Mouse (Mus musculus) WW6 (cell line): ENCODE measurements at regions not wholly inside any gene's neighbourhood (a gene's known extent, or its start where the extent isn't known, plus 50 kb on each side); places are given as distances from the start of the nearest gene placed in this dataset.

ENCODE experiments used
- DNase-seq: peaks from one replicate; pipeline ENCODE4 v3.0.0-alpha.2; 2013; ENCODE audit warnings: low read depth, low spot score

DNA sequence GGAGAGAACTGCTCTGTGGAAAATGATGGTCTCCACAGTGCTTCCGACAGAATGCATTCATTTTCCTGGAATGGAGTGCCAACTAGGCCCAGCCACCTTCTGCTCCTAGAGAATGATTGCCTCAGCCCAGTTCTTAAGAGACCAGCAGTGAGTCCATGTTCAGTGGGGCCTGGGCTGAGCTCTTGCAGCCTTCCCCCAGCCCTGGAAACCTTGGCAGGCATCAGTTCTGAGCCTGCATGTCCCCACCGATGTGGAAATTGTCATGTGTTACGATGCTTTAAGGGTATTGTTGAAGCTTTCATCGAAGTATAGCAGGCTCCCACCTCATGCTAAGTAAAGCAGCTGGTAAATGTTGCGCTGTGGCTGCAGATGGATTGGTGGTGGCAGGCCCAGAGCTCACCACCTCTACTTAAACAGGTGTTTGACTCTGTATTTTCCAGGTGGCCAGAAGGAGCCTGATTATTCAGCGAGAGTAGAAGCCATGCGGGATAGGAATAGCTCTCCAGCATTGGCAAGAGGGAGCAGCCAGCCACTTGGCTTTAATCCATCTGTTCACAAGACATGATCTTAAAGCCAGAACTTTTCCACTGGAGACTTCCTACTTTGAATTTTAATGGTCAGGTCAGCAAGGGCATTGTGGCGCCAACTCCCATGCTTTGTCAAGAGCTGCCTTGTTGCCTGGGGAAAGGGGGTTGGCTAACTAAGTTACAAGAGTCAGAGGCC, 437.5 kb downstream of the Meis1 start:
- DNase-seq: no peak

DNA sequence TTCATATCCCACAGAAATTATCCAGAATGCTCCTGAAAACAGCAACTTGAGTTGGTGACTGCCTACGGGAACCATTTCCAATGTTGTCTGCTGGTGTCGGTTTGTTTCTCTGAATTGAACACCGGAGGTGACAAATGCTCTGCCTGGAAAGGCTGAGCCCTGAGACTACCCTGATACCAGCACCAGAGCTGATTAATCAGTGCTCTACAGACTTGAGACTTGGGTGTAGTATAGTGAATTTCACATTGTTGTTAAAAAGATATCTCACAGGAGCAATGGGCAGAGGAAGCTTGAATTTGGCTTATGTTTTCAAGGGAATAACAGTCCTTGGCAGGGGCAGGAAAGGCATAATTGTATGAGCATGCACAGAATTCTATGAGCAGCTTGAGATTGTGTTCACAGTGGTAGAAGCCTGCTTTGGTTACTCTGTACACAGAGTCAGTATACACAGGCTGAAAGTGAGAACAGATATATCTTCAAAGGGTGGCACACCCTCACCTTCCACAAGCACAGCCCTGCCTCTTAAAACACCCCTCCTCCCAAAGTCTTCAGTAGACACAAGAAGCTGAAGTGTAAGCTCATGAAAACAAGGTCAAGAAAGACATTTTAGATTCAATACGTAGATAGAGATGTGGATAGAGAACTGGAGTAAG, 447.1 kb downstream of the Meis1 start:
- no peak for DNase-seq

DNA sequence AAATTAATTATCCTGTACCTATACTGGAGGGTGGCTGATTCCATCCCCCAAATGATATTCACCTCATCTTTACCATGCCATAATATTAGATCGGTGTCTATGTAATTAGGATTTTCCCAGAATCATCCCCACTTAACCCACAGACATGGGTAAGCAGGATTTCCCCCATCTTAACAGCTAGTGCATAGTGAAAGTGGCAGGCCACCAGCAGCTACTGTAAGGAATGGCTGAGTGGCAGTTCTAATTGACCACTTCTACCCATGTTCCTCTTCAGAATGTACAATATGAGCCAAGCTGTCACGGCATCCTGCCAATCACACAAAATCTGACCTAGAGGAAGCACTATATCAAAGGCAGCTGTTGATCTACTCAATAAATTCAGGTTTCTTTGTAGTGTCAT, 455.8 kb downstream of the Meis1 start:
- no peak for DNase-seq

DNA sequence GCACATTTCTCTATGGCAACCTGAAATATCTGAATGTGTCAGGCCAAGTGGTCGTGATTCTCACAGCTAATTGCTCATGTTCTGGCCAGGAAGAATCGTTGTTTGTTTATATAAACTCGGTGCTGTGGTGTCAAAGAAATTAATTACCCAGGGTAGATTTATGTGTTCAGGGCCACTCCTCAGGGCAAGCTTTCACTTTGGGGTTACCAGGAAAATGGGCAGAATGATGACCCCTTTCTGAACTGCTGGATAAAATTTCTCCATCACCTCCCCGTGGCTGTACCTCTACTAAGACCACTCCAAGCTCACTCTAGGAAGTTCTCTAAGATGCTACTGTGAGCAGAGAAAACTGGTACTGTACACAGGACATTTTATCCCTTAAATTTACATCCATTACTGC, 460.1 kb downstream of the Meis1 start:
- DNase-seq: no peak

DNA sequence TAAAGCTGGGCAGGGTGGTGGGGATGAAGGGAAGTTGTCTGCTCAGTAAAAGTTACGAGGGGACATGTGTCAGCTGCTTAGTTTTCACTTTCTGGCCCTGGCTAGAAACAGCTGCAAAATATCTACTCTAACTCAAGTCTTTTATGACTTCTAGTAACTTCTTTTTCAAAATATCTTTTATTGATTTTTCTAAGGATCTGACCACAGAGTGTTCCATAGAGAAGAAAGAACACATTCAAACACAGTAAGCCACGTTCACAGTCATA, 483.3 kb downstream of the Meis1 start:
- no peak for DNase-seq

DNA sequence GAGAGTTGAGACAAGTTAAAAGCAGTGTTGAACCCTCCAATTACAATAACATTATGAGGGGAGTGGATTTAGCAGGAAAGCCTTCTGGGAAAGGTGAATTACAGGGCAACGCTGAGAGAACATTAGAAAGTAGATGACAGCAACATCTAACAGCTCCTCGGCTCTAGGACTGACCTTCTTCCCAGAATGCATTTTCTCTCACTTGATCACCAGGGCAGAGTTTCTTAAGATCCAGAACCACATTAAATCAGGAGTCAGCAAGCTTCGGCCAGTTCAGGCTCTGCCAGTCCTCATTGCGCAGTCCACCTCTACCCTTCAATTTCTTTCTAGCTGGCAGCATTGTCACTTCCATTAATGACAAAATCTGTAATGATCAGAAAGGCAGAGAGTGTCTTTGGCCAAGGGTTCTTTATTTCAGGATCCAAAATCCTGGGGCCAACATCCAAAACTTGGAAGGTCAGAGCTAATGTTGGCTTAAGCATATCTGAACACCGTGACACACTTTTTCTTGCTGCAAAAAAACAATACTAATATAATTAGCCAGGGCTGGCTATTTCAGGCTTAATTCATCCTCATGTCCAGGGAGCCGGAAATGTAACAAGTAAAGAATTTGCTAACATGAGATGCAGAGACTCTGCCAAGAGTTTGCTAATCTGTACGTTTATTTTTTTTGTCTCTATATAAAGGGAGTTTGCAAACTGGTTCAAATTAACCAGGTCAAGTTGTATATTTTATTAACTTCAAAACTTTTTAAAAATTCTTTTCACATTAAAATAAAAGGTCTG, 483.8 kb downstream of the Meis1 start:
- no peak for DNase-seq

DNA sequence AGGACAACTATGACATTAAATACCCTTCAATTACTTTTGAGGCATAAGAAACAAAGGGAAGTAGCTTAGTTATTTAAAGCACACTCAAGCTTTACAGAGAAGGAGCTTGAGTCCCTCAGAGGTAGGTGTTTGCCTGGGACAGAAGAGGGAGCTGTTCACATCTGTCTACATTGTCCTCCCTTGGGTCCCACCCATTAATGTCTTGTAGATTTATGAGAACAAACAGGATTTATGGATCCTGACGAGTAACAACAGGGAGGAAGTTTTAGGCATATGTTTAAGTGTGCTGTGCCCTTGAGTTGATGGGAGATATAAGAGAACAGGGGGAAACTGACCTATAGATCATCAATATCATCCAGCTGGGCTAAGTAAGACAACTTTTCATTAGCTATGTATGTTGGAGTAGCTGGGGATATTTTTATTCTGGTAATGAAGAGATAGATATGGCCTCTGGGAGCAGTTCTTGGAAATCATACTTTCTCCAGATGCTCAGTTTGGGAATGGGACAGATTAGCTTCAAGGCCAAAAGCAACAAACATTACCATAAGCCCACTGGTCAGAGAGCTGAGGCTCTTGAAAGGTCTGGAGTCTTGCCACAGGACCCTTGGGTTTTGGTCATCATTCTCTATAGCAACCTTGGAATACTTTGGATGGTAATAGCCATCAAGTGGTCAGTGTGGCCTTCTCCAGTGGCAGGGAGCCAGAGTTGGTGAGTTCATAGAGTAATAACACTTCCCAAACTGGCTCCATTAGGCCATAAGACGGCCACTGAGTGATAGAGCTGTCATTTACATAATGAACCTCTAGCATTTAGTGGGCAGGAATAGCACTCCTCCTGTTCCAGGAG, 487.3 kb downstream of the Meis1 start:
- no peak for DNase-seq

DNA sequence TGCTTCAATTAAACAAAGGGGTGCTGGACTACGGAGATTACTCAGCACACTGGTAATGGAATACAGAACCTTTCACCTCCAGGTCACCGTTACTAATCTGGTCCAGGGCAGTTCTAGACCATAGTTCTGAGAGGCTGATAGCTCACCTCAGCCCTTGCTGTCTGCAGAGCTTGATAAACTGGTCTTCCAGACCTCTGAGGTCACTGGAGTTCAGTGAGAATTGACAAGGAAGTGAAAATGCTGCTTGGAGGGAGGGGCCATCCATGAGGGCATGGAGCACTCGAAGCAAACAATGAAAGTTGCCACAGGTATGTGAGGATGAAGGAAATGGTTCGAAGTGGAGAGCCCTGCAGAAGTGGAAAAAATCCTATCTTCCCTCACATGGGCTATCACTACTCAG, 490.2 kb downstream of the Meis1 start:
- DNase-seq: no peak

DNA sequence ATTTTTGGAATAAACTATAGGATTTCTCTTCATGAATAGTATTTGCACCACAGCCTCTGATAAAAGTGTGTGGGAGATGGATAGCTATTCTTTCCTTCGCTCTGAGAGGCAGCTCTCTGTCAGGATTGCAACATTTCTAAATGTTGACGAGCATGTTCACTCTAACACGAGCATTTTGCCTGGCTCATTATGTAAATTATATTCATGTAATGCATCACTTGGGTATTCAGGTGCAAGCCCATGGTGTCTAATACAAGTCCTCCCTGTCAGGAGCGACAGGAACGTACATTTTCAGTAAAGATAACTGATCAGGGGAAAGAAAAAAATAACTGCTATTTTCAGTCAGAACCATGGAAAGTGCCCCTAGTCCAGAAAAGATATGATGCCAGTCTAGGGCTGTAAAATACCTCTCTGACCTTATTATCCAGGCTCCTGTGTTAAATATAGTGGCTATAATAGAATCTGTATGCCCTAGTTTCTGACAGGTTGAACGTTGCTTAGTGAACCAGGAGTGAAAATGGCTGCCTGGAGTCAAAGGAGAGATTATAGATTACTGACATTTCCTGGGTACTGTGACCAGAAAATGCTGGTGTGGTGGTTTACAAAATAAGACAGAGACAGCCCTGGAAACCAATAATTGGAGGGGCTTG, 523.6 kb downstream of the Meis1 start:
- no peak for DNase-seq

DNA sequence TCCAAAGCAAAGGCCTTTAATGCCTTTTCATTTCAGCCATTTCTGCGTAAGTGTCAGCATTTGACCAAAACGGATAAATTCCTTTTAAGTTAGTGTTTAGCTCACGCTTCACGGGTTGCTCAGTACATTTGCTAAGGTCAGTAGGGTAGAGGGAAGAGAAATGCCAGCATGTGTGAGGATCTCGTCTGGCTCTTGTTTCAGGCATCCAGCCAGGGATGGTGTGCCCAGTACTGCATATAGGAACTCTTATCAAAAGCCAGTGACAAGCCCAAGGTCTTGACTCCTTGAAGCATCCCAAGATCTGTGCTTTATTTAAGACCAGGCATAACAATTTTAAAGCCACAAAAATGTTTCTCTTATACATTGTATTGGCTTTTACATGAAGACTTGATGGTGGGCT, 524.8 kb downstream of the Meis1 start:
- DNase-seq: no peak

DNA sequence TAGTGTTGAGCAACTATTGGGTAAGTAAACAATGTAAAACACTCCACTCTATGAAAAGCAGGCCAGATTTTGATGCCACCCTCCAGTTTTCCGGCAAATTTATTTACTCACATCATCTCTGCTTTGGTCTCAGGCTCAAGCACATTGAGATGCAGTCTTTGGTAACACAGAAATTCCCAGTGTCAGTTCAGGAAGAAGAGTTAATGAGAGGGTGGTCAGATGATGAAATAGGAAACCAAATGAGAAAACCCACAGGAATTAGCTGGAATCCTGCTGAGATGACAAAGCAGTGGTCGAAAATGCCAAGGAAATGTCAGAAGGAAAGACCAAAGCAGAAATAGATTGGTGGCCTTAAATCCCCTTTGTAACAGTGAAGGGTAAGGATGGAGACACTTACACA, 525.7 kb downstream of the Meis1 start:
- DNase-seq: no peak

DNA sequence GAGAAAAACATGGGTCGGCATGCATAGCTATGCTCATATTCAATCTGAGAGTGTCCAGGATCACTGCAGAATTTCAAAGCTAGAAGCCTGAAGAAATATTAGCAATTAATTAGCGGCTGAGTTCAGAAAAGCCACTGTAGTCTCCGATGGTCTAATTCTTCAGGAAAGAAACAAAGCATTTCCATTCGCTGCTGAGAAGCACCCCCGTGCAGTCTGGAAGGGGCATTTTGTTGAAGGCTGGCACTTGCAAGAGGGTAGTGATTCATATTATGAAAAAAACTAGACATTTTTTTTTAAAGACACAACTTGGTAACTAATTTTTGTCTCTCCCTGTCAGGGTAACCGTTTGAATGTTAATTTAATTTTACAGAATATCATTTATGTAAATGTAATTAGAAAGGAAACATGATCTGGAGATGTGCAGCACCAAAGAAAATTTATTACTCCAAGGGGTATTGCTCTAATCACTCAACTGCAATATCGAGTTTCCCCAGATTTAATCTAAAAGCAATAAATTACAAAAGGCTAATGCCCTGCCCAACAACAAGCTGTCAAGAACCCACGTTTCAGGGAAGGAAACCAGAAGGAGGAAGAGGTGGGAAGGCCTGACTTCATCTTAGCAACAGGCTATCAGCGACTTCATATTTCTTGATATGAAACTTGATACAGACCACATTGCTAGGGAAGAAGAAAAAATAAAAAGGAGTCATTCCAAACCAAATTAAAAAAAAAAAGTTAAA, 529.1 kb downstream of the Meis1 start:
- DNase-seq: no peak

DNA sequence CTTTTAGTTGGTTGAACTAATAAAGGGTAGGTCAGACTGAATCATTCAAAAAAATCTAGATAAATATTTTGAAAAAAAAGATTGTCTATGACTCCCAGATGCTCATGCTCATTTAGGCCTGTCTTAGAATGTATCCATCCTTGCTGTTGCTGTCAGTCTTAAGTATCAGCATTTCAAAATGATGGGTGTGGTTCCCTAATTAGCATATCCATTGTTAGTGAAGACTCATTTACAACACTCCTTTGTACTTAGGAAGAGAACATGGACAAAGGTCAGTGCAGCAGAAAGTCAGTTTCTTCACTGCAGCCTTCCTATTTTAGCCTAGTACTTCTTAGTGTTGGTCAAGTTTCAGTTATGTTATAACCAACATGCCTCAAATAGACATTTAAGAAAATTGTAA, 525.2 kb upstream of the Etaa1 start:
- DNase-seq: peak; percentile 29

DNA sequence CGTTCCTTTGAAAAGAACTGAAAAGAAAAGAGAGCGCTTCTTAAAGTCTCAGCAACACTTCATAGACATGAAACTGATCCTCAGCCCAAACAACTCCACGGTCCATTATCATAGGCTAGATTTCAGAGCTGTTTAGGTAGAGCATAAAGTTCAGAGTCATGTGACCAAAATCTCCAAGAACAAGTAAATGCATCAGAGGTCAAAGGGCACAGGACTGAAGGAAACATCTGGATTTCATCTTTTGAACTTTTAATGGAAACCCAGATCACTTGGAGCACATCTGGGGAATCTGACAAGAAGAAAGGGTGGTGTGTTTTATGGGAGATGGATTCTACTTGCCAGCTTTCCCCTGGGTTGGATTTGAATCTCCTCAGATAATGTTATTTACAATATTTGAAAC, 497.6 kb upstream of the Etaa1 start:
- DNase-seq: no peak

DNA sequence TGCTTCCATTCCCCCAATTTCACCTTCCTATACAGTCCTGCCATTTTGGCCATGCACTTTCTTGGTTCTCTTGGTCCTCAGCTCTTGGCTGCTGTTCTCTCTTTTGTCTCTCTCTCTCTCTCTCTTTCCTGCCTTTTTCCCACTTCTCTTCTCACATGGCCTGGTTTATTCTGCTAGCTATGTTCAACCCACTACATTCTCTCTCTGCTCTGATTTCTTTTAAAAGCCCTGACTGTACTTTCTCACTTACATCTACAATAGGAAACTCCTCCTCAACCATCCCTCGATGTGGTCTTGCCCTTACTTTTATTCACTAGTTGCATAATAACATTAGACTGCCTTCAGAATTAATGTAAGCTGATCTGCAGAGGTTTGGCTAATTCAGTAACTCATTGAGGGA, 495.2 kb upstream of the Etaa1 start:
- no peak for DNase-seq

DNA sequence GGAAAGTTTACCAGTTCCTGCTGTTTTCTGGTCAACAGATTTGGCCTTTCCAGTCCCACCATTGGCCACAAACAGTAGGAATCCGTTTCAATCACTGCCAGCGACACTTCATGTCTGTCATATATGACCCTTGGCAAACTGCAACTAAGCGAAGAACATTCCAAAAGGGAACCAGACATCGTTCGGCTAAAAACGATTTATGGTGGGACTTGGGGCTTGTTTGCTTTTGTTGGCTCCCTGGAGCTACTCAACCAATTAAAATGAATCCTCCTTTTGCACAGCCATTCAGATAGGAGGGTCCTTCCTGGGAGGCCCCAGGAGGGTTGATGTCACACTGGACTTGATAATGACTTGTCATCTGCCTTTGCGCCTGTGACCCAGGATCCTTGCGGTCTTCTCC, 490.9 kb upstream of the Etaa1 start:
- no peak for DNase-seq

DNA sequence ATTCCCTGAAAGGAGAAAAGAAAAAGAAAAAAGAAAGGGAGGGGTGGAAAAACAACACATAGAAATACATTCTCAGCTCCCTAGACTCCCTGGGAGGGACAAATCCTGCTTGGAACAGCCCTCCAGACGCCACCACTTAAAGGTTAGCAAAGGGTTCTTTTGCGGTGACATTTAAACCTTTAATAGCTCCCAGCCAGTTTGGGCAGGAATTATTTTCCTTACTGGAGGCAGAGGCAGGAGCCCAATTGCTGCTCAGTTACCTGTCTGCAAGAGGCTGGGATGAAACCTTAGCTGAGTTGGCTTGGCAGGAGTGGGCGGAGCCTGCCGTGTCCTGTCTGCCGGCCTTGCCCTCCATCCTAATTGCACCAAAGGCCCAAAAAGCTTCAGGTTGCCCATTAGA, 490.4 kb upstream of the Etaa1 start:
- DNase-seq: no peak

DNA sequence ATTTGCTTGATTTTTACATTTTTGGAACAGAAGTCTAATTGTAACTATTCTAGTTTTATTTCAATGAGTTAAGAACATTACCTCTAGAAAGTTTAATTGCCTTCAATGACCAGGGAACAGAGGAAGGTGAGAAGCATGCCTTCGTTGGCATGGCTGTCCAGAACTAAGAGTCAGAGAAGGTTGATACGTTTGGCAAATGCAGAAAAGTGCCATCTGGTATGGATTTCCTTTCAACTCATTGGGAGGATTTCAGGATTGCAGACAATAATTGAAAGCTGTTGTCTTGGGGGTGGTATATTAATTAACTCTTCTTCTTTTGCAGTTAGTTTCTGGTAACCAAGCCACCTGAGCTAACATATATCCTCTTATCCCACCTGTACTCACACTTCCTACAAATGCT, 489.5 kb upstream of the Etaa1 start:
- DNase-seq: no peak

DNA sequence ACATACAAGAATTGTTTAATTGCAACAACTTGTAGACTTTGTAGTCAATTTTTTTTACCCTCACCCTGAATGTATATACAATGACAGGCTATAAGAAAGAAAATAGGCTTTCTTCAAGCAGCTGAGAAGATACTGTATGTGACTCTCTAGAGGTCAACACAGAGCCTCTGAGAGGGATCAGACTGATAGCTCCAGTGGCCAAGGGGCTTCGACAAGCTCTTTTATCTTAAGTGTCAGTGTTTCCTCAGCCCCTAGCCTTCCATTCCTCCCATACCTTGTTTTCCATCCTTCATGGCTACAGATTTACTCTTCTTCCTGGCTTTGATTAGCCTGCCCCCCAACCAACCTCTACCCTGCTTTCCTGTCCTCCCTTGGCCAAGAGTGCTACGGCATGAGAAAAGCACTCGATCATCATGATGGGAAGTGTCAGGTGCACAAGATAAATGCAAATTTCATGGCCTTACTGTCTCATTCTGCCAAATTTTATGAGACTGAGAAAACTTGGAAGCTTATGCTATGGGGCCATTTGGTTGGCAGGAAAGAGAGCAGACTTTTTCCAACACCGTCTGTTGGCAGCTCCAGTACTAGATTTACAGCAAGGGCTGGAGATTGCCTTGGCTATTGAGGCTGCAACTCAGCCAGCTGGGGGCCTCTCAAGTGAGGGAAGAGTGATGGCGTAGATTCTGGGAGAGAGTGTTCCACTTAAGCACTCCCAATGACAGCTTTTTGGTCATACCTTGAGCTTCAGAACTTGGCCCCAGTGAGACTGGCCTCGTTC, 484.3 kb upstream of the Etaa1 start:
- DNase-seq: no peak

DNA sequence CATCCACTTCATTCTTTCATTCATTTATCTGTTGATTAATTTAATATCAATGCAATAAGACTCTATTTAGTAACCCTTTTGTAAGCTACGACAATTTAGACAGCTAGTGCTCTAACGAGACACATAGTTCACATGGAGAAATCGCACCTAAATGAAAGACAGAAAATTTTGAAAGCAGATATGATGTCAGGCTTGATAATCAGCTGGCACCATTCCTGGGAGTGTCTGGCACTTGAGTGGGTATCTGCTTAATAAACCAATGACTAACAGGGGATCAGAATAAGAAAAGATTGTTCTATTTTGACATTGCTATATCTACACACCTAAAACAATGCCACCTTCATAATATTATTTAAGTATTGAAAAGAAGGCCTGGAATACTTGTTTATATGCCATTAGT, 467.4 kb upstream of the Etaa1 start:
- no peak for DNase-seq
